Mouse (Mus musculus): ENCODE results near the gene Fam53b.

GRCm38 (mm10) chr7:132747096-132747495, 66.6 kb downstream of the Fam53b start:
- TF ChIP-seq CTCF (IDR thresholded peaks at IDR 0.05; ENCODE audit: borderline replicate concordance, extremely low read depth, insufficient read depth, insufficient read length) (no peak), POLR2A (IDR thresholded peaks at IDR 0.05; ENCODE audit: borderline replicate concordance, extremely low read depth, insufficient read depth, insufficient read length, poor library complexity, severe bottlenecking) (no peak)

Data from brain, embryonic 14.5 days (tissue).